Comparison of ENCODE assay signal across 11 mouse cellular contexts in the genomic region with DNA sequence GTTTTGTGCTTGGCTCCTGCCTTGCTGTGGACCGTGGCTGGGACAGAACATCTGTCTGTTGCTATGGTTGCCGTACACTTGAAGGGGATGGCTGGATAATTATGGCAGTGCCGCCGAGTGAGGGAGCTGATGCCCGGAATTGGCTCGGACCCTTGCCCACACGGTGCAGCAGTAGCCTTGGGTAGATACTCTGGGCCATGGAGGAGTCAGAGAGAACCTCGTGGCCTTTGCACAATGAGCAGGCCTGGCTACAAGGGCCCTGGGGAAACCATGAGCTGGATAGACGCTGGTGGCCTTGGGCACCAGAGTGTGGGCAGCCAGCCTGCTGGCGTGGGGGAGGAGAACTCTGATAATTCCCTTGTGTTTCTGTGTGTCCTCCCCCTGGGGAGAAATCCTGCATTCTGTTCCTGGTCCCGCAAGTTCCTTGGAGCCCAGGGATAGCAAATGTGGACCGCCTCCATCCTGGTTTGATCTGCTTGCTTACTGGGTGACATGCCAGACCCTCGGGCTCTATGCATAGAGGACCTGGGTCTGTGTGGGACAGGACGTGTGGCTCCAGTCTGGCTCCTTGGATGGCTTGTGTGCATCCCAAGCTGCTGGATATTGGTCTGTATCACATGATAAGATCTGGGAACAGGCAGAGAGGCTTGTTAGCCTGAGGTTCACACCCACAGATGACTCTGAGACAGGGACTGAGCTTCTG. TPM values are rescaled to one million over a fixed set of nuclear protein-coding genes. Genes with fewer than 3 reads are reported as not detected.
DNase-seq lines count a peak whose midpoint lies in the region; ATAC-seq and TF ChIP-seq lines count a peak whose summit lies in the region.
"Had no signal": no experiment of that assay in that cellular context is flagged by ENCODE, and none has a peak within 500 bp of the region (broad histone marks: within the 10 kb centered on the region; RNA-seq: fewer than 3 reads in every experiment).

No protein-coding gene starts in this region.

- H3K4me1 ChIP-seq in liver, embryonic 11.5 days (replicated peaks; ENCODE audit: control insufficient read depth, insufficient read depth, low read length) = peaks cover 60% of the 10 kb centered on the region
- H3K4me1 ChIP-seq in brown adipose tissue, adult 24 weeks (ENCODE audit: control insufficient read depth, insufficient read depth, insufficient read length, low read length) = peaks cover 26% of the 10 kb centered on the region
- peaks cover 45% of the 10 kb centered on the region for H3K4me1 ChIP-seq in hindbrain, embryonic 12.5 days
- peaks cover 9% of the 10 kb centered on the region; the same call in 1 of the 2 replicates for H3K4me1 ChIP-seq in kidney, adult 2 months (ENCODE audit: control insufficient read depth, insufficient read depth, low read length)

- H3K4me3 ChIP-seq in liver, embryonic 11.5 days (ENCODE audit: low read depth, low read length) = no peak overlapping the region
- peak overlapping the region; percentile 56; the same call in 1 of the 2 replicates for H3K4me3 ChIP-seq in brown adipose tissue, adult 24 weeks (ENCODE audit: insufficient read depth, low read depth, low read length)
- no peak overlapping the region for H3K4me3 ChIP-seq in hindbrain, embryonic 12.5 days
- no peak overlapping the region for H3K4me3 ChIP-seq in gastrocnemius, adult 2 months
- H3K4me3 ChIP-seq in kidney, adult 2 months (ENCODE audit: insufficient read depth, low read depth, low read length) = no peak overlapping the region
- H3K4me3 ChIP-seq: limb, embryonic 13.5 days; myocyte had no signal

- no peaks in the 10 kb centered on the region for H3K36me3 ChIP-seq in liver, embryonic 11.5 days (ENCODE audit: control insufficient read depth, insufficient read depth, low read length)
- H3K36me3 ChIP-seq in hindbrain, embryonic 12.5 days = no peaks in the 10 kb centered on the region
- H3K36me3 ChIP-seq in kidney, adult 2 months (ENCODE audit: control insufficient read depth, insufficient read depth, low read length) = no peaks in the 10 kb centered on the region
- H3K36me3 ChIP-seq: limb, embryonic 13.5 days had no signal

- no peak for TF ChIP-seq POLR2A in kidney, adult 2 months (IDR thresholded peaks at IDR 0.05; ENCODE audit: low read depth, low read length)

- no peak for TF ChIP-seq CTCF in gastrocnemius, adult 2 months (IDR thresholded peaks at IDR 0.05)
- TF ChIP-seq CTCF in kidney, adult 2 months (conservative IDR thresholded peaks at IDR 0.05; ENCODE audit: insufficient read depth, insufficient read length, low read depth, low read length) = no peak

- no peak overlapping the region for H3K9ac ChIP-seq in liver, embryonic 11.5 days (ENCODE audit: low read depth, low read length)
- no peak overlapping the region for H3K9ac ChIP-seq in hindbrain, embryonic 12.5 days
- H3K9ac ChIP-seq: limb, embryonic 13.5 days had no signal

- no peaks in the 10 kb centered on the region for H3K9me3 ChIP-seq in liver, embryonic 11.5 days (ENCODE audit: control insufficient read depth, low read length)
- no peaks in the 10 kb centered on the region for H3K9me3 ChIP-seq in hindbrain, embryonic 12.5 days (replicated peaks)
- H3K9me3 ChIP-seq: limb, embryonic 13.5 days had no signal

- intact Hi-C loops in gastrocnemius, adult 2 months (cut with DNase I) = no loop called here

- ATAC-seq in liver, embryonic 11.5 days (replicated peaks; ENCODE audit: low FRiP score) = no peak
- peak; percentile 39 for ATAC-seq in hindbrain, embryonic 12.5 days (ENCODE audit: low FRiP score)

- DNase-seq in liver, embryonic 11.5 days (ENCODE audit: low spot score) = no peak
- no peak for DNase-seq in liver
- peak; percentile 49 for DNase-seq in retina, embryonic 14.5 days (ENCODE audit: low spot score)
- no peak for DNase-seq in gastrocnemius, adult 2 months
- DNase-seq in kidney, adult 2 months = no peak

- no peak overlapping the region for H3K27ac ChIP-seq in liver, embryonic 11.5 days (ENCODE audit: low read depth, low read length)
- H3K27ac ChIP-seq in brown adipose tissue, adult 24 weeks (replicated peaks; ENCODE audit: low read depth, low read length) = peak overlapping the region; percentile 84; the same call in 1 of the 2 replicates
- H3K27ac ChIP-seq in hindbrain, embryonic 12.5 days = no peak overlapping the region
- no peak overlapping the region for H3K27ac ChIP-seq in gastrocnemius, adult 2 months
- no peak overlapping the region for H3K27ac ChIP-seq in kidney, adult 2 months (ENCODE audit: insufficient read depth, low read depth, low read length)
- H3K27ac ChIP-seq: limb, embryonic 13.5 days had no signal

- no peaks in the 10 kb centered on the region for H3K27me3 ChIP-seq in liver, embryonic 11.5 days (replicated peaks; ENCODE audit: control insufficient read depth, insufficient read depth, low read length)
- peaks cover 6% of the 10 kb centered on the region; the same call in 1 of the 2 replicates for H3K27me3 ChIP-seq in hindbrain, embryonic 12.5 days
- no peaks in the 10 kb centered on the region for H3K27me3 ChIP-seq in kidney, adult 2 months (replicated peaks; ENCODE audit: control insufficient read depth, insufficient read depth, low read length)
- H3K27me3 ChIP-seq: limb, embryonic 13.5 days had no signal

- H3K4me2 ChIP-seq in liver, embryonic 11.5 days = peak overlapping the region; percentile 41; the same call in 1 of the 2 replicates
- peak overlapping the region; percentile 3; the same call in 1 of the 2 replicates for H3K4me2 ChIP-seq in hindbrain, embryonic 12.5 days (replicated peaks)
- H3K4me2 ChIP-seq: limb, embryonic 13.5 days had no signal

- 60% methylated on average over 14 of the region's 14 CpGs for WGBS in liver, embryonic 11.5 days
- 28% methylated on average over 14 of the region's 14 CpGs for WGBS in hindbrain, embryonic 12.5 days
- WGBS in kidney, adult 2 months = 48% methylated on average over 14 of the region's 14 CpGs

RNA-seq across cellular contexts. Expression of gene Nol4l, which starts 18.6 kb away (rescaled TPM):
- 14.1 and 15.8 TPM in 2 replicates for polyA plus RNA-seq in liver, embryonic 11.5 days (2014; fragmentation: Nextera tagmentation; extraction: Ambion mirVana)
- 3.4 and 7.1 TPM in 2 replicates for polyA plus RNA-seq in brown adipose tissue, adult 24 weeks (2012; ENCODE audit: insufficient read depth, insufficient read length, missing spikeins)
- polyA plus RNA-seq in hindbrain, embryonic 12.5 days (2016; fragmentation: Nextera tagmentation; extraction: Ambion mirVana) = 33.9 and 36.8 TPM in 2 replicates
- 1 to 10 TPM; 1.0 to 1.2 TPM for total RNA-seq in gastrocnemius, adult 2 months (2021)
- 11.9 and 14.5 TPM in 2 replicates for polyA plus RNA-seq in kidney, adult 2 months (2012; rRNA removed)

RNA-seq across cellular contexts. Expression of gene 4930404H24Rik, which starts 55.8 kb away (rescaled TPM):
- polyA plus RNA-seq in liver, embryonic 11.5 days (2014; fragmentation: Nextera tagmentation; extraction: Ambion mirVana) = not detected in 2 replicates
- polyA plus RNA-seq in brown adipose tissue, adult 24 weeks (2012; ENCODE audit: insufficient read depth, insufficient read length, missing spikeins) = not detected in 2 replicates
- polyA plus RNA-seq in hindbrain, embryonic 12.5 days (2016; fragmentation: Nextera tagmentation; extraction: Ambion mirVana) = not detected in 2 replicates
- total RNA-seq in gastrocnemius, adult 2 months (2021) = not detected
- polyA plus RNA-seq in kidney, adult 2 months (2012; rRNA removed) = not detected in 2 replicates
- total RNA-seq: common myeloid progenitor, adult 5-6 weeks; hematopoietic stem cell, adult 5-6 weeks had no signal
- polyA plus RNA-seq: limb, embryonic 13.5 days; myocyte had no signal
